Mouse (Mus musculus): ENCODE results near the gene Tmem14a.

DNA sequence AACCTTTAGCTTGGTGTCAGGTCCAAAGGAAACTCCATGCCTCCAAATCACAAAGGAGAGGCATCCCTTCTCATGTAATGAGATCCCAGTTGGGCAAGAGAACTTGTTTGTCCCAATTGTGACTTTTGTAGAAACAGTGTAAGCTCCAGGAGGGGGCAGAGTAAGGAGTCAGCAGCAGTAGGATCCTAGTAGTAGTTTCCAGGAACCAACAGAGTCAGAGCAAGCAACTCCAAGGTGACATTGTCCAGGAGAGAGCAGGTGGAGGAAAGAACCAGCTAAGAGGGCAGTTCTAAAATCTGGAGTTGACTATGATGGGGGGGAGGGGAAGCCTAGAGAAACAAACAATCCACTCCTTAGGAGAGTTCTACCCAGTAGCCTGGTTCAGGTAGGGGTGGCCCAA, 29.5 kb downstream of the Tmem14a start:
- no peak for TF ChIP-seq CTCF (IDR thresholded peaks at IDR 0.05; ENCODE audit: extremely low read depth, insufficient read length, insufficient replicate concordance, low read depth, low read length)
- no peak for TF ChIP-seq POLR2A (IDR thresholded peaks at IDR 0.05; ENCODE audit: low read depth, low read length)

Measured in small intestine, adult 2 months (tissue).